Comparison of ENCODE assay signal across 23 mouse cellular contexts in the genomic region with DNA sequence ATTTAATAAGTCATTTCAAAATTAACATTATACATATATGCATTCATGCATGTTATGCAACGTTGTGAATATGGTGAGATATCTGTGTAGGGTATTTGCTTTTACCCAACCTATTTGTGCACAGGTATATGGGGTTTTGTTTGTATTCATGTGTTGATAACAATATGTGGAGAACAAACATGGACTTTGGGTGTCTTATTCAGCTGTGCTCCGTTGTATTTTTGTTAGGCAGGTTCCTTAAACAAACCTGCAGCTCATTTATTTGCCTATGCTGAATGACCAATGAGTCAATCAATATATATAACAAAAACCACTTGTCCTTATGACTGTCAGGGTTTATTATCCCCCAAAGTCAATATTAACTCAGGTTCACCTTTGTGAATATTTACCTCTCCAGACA. TPM values are rescaled to one million over a fixed set of nuclear protein-coding genes. Genes with fewer than 3 reads are reported as not detected.
DNase-seq lines count a peak whose midpoint lies in the region; ATAC-seq lines count a peak whose summit lies in the region.
"Had no signal": no experiment of that assay in that cellular context is flagged by ENCODE, and none has a peak within 500 bp of the region (broad histone marks: within the 10 kb centered on the region; RNA-seq: fewer than 3 reads in every experiment).

No protein-coding gene starts in this region.

- 46% methylated on average over 2 of the region's 2 CpGs for WGBS in intestine, embryonic 16.5 days
- WGBS in intestine, embryonic 15.5 days: 45% methylated on average over 2 of the region's 2 CpGs
- 42% methylated on average over 2 of the region's 2 CpGs for WGBS in stomach, embryonic 16.5 days

- no peak overlapping the region for H3K4me2 ChIP-seq in intestine, embryonic 16.5 days (ENCODE audit: low read depth, low read length)
- H3K4me2 ChIP-seq in intestine, embryonic 15.5 days (replicated peaks): no peak overlapping the region
- H3K4me2 ChIP-seq in stomach, embryonic 16.5 days (ENCODE audit: low read depth, low read length): no peak overlapping the region
- H3K4me2 ChIP-seq: embryonic facial prominence, embryonic 13.5 days; embryonic facial prominence, embryonic 15.5 days; forebrain, embryonic 12.5 days had no signal

- no peaks in the 10 kb centered on the region for H3K9me3 ChIP-seq in intestine, embryonic 16.5 days (ENCODE audit: control insufficient read depth, low read length)
- H3K9me3 ChIP-seq in intestine, embryonic 15.5 days: no peaks in the 10 kb centered on the region
- no peaks in the 10 kb centered on the region for H3K9me3 ChIP-seq in stomach, embryonic 16.5 days (replicated peaks; ENCODE audit: control insufficient read depth, low read length)
- H3K9me3 ChIP-seq: embryonic facial prominence, embryonic 13.5 days; embryonic facial prominence, embryonic 15.5 days; forebrain, embryonic 10.5 days; forebrain, embryonic 12.5 days had no signal

- H3K27me3 ChIP-seq in intestine, embryonic 16.5 days (replicated peaks; ENCODE audit: control insufficient read depth, insufficient read depth, low read length): no peaks in the 10 kb centered on the region
- H3K27me3 ChIP-seq in intestine, embryonic 15.5 days (replicated peaks): no peaks in the 10 kb centered on the region
- no peaks in the 10 kb centered on the region for H3K27me3 ChIP-seq in stomach, embryonic 16.5 days (ENCODE audit: control insufficient read depth, insufficient read depth, low read length)
- H3K27me3 ChIP-seq: embryonic facial prominence, embryonic 13.5 days; embryonic facial prominence, embryonic 15.5 days; forebrain, embryonic 12.5 days had no signal

- no peak overlapping the region for H3K9ac ChIP-seq in intestine, embryonic 16.5 days (ENCODE audit: low read depth, low read length)
- no peak overlapping the region for H3K9ac ChIP-seq in intestine, embryonic 15.5 days
- H3K9ac ChIP-seq in stomach, embryonic 16.5 days (ENCODE audit: low read length): no peak overlapping the region
- H3K9ac ChIP-seq: embryonic facial prominence, embryonic 13.5 days; embryonic facial prominence, embryonic 15.5 days; forebrain, embryonic 12.5 days had no signal

- no peak overlapping the region for H3K27ac ChIP-seq in intestine, embryonic 16.5 days (ENCODE audit: low read length)
- no peak overlapping the region for H3K27ac ChIP-seq in intestine, embryonic 15.5 days
- H3K27ac ChIP-seq in stomach, embryonic 16.5 days (ENCODE audit: low read length): no peak overlapping the region
- H3K27ac ChIP-seq: embryonic facial prominence, embryonic 13.5 days; embryonic facial prominence, embryonic 15.5 days; forebrain, embryonic 10.5 days; forebrain, embryonic 12.5 days had no signal

- no peaks in the 10 kb centered on the region for H3K36me3 ChIP-seq in intestine, embryonic 16.5 days (ENCODE audit: control insufficient read depth, insufficient read depth, low read length)
- no peaks in the 10 kb centered on the region for H3K36me3 ChIP-seq in intestine, embryonic 15.5 days
- no peaks in the 10 kb centered on the region for H3K36me3 ChIP-seq in stomach, embryonic 16.5 days (ENCODE audit: control insufficient read depth, insufficient read depth, low read length)
- H3K36me3 ChIP-seq: embryonic facial prominence, embryonic 13.5 days; embryonic facial prominence, embryonic 15.5 days; forebrain, embryonic 10.5 days; forebrain, embryonic 12.5 days had no signal

- no peak overlapping the region for H3K4me3 ChIP-seq in intestine, embryonic 16.5 days (ENCODE audit: low read length)
- no peak overlapping the region for H3K4me3 ChIP-seq in intestine, embryonic 15.5 days (replicated peaks)
- H3K4me3 ChIP-seq in stomach, embryonic 16.5 days (replicated peaks; ENCODE audit: low read length): no peak overlapping the region
- H3K4me3 ChIP-seq: embryonic facial prominence, embryonic 13.5 days; embryonic facial prominence, embryonic 15.5 days; erythroblast, embryonic 14.5 days; forebrain, embryonic 10.5 days; forebrain, embryonic 12.5 days had no signal

- ATAC-seq in intestine, embryonic 16.5 days: peak; percentile 28; the same call in 1 of the 2 replicates
- ATAC-seq in intestine, embryonic 15.5 days: no peak
- peak; percentile 74; the same call in 1 of the 2 replicates for ATAC-seq in stomach, embryonic 16.5 days (ENCODE audit: insufficient read depth, low FRiP score)
- ATAC-seq: forebrain, embryonic 14.5 days; forebrain, embryonic 16.5 days had no signal

- no peaks in the 10 kb centered on the region for H3K4me1 ChIP-seq in intestine, embryonic 16.5 days (ENCODE audit: control insufficient read depth, insufficient read depth, low read length)
- no peaks in the 10 kb centered on the region for H3K4me1 ChIP-seq in intestine, embryonic 15.5 days (replicated peaks)
- no peaks in the 10 kb centered on the region for H3K4me1 ChIP-seq in stomach, embryonic 16.5 days (ENCODE audit: control insufficient read depth, insufficient read depth, low read length)
- H3K4me1 ChIP-seq: embryonic facial prominence, embryonic 13.5 days; embryonic facial prominence, embryonic 15.5 days; forebrain, embryonic 10.5 days; forebrain, embryonic 12.5 days had no signal

- DNase-seq in thymus, postnatal 36 days: no peak
- no peak for DNase-seq in spleen, adult 12 weeks (ENCODE audit: low spot score)
- DNase-seq: adrenal gland, adult 2 months; adrenal gland, postnatal 10 days; adrenal gland, postnatal 25 days; B cell, adult 2 months; cerebellum, adult 11 months; cerebellum, adult 18-20 months; cerebellum, adult 8-10 months; cerebellum, adult 9-11 months; cerebellum, postnatal 14 days; cerebellum, postnatal 36 days; embryo, embryonic 11 days had no signal

RNA-seq across cellular contexts. Expression of a gene that starts 15.2 kb away (rescaled TPM):
- polyA plus RNA-seq in intestine, embryonic 16.5 days (2015; fragmentation: Nextera tagmentation; extraction: Ambion mirVana): 0.07 TPM in 2 replicates
- 0.04 and 0.05 TPM in 2 replicates for polyA plus RNA-seq in intestine, embryonic 15.5 days (2015; fragmentation: Nextera tagmentation; extraction: Ambion mirVana)
- 0.14 and 0.17 TPM in 2 replicates for polyA plus RNA-seq in stomach, embryonic 16.5 days (2015; fragmentation: Nextera tagmentation; extraction: Ambion mirVana)
- polyA plus RNA-seq: erythroblast, embryonic 14.5 days; forebrain, embryonic 10.5 days had no signal
